Mouse (Mus musculus): ENCODE results near the gene Tubb5.

DNA sequence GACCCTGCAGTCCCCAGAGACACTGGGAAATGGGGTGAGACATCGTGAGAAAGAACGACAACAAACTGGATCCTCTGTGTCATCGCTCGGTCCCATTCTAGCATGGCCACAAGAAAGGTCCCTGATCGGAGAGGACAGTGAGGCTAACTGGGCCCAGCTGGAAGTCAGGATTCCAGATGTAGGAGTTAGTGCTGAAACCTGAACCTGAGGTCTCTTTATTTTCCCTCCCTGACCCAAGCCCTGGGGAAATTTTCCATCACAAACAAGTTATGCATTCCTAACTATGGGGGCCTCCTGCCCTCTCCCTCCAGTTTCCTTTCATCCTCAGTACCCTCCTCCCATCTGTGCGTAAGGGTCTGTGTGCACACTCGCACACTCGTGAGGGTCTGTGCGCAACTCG lies 20.9 kb downstream of the Tubb5 start:
- no peak for TF ChIP-seq CTCF (conservative IDR thresholded peaks at IDR 0.05; ENCODE audit: low read length)
- no peak for TF ChIP-seq NANOG (IDR thresholded peaks at IDR 0.05; ENCODE audit: borderline replicate concordance, low read length)
- TF ChIP-seq POU5F1 (IDR thresholded peaks at IDR 0.05; ENCODE audit: borderline replicate concordance, low read length): no peak
